ENCODE assay signal across 20 mouse cellular contexts in the genomic region with DNA sequence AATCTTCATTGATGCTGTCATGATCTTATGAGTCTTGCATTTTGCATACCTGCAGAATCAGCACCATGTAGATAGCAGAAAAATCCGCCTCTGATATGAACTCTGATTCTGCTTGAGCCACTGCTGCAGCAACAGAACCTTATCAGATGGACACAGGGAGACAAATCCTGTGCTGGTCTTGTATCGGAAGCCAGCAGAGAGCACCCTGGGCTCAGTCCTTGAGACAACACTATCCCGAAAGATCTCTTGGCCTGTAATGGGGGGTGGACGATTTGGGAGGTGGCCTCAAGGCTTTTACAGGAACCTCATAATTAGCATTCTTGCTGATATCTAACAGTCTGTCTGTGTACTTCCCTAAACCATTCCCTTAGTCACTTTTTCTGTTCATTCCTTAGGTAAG. TPM values are rescaled to one million over a fixed set of nuclear protein-coding genes. Genes with fewer than 3 reads are reported as not detected.
A peak's percentile ranks its signal among the peaks of the same experiment; 100 is the strongest.
DNase-seq lines count a peak whose midpoint lies in the region; ATAC-seq lines count a peak whose summit lies in the region.
"Had no signal": no experiment of that assay in that cellular context is flagged by ENCODE, and none has a peak within 500 bp of the region (broad histone marks: within the 10 kb centered on the region; RNA-seq: fewer than 3 reads in every experiment).

No protein-coding gene starts in this region.

- peak; percentile 61 for ATAC-seq in megakaryocyte progenitor cell, adult 5-6 weeks (replicated peaks; ENCODE audit: poor library complexity)
- ATAC-seq: activated CD4-positive, CD25-positive, alpha-beta regulatory T cell, adult 4 months; CD4-positive, CD25-positive, alpha-beta regulatory T cell, adult 4 months; forebrain, embryonic 13.5 days; forebrain, embryonic 15.5 days; forebrain, postnatal 0 days; Patski had no signal

- DNase-seq in heart, adult 11 months, result peak; percentile 53
- DNase-seq in heart, adult 8-10 months (ENCODE audit: low spot score), result no peak
- DNase-seq in ovary, postnatal 10 days (ENCODE audit: low spot score), result no peak
- DNase-seq in spleen, postnatal 14 days (ENCODE audit: low spot score in 2 of 2), result no peak
- DNase-seq: adrenal gland, adult 8-10 months; adrenal gland, postnatal 14 days; adrenal gland, postnatal 36 days; B cell, adult 2 months; cerebellum, adult 11-12 months; cerebellum, adult 2 months; cerebellum, adult 9-10 months; cerebellum, postnatal 10 days; cerebellum, postnatal 25 days; forebrain, postnatal 0 days had no signal

RNA-seq across cellular contexts. Expression of gene Ric8b, which starts 57.8 kb away (rescaled TPM):
- total RNA-seq in heart, adult 8-10 months (2022), result 10 to 100 TPM; 39.8 to 44.8 (median 43.5) TPM
- total RNA-seq in megakaryocyte progenitor cell, adult 5-6 weeks (2015), result 13.9 and 15.3 TPM in 2 replicates
- 13.3 and 15.1 TPM in 2 replicates for total RNA-seq in megakaryocyte progenitor cell, adult 5-6 weeks (2017)
